Mouse (Mus musculus) embryonic fibroblast, embryonic 13.5 days (primary cell): ENCODE data around the gene Ksr1.

ENCODE experiments used
- CTCF ChIP-seq: IDR thresholded peaks from 2 replicates; pipeline ENCODE4 v1.5.1; 2011; ENCODE audit warnings: mild to moderate bottlenecking, control low read depth, low read length, moderate library complexity, borderline replicate concordance; ENCODE audit not compliant: insufficient read depth
- POLR2A ChIP-seq: IDR thresholded peaks from 2 replicates; pipeline ENCODE4 v1.6.1; 2011; ENCODE audit warnings: low read depth, mild to moderate bottlenecking, control low read depth, low read length, moderate library complexity

- TF ChIP-seq CTCF (no peak), POLR2A (no peak)
Observed at GRCm38 (mm10) chr11:79063616-79064015, 82.6 kb downstream of the Ksr1 start.
